18 mouse cellular contexts compared by ENCODE assay signal in the genomic region with DNA sequence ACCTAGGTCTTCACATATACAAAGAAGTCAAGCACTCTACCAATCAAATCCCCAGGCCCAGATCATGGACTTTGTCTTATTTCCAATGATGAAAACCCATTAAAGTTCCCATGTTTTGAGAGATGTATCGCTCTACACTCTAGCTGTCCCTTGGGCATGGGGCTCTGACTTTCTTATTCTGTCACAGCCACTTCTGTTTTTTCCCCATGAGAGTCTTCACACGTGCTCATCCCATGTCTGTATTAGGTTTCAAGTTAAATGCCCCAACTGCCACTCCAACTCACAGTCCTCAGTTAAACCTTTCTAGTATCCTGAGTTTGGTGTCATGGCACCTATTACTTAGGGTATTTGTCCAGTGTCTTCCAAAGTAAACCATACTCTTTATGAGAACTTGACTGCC.
"Had no signal": no experiment of that assay in that cellular context is flagged by ENCODE, and none has a peak within 500 bp of the region (broad histone marks: within the 10 kb centered on the region; RNA-seq: fewer than 3 reads in every experiment).

No protein-coding gene starts in this region.

- DNase-seq: kidney, adult 2 months; kidney, postnatal 36 days; liver; right cerebral cortex, postnatal 4 days; thymus, postnatal 25 days had no signal

- H3K9ac ChIP-seq: limb, embryonic 13.5 days; liver, embryonic 12.5 days; liver, embryonic 15.5 days; lung, embryonic 15.5 days; midbrain, embryonic 13.5 days; neural tube, embryonic 13.5 days had no signal

- H3K4me1 ChIP-seq: limb, embryonic 10.5 days; liver, embryonic 12.5 days; liver, embryonic 15.5 days; lung, embryonic 15.5 days; neural tube, embryonic 13.5 days had no signal

- ATAC-seq: intestine, postnatal 0 days; liver, embryonic 12.5 days; midbrain, embryonic 13.5 days; midbrain, embryonic 16.5 days had no signal

- H3K4me3 ChIP-seq: limb, embryonic 10.5 days; limb, embryonic 13.5 days; liver, embryonic 12.5 days; liver, embryonic 15.5 days; lung, embryonic 15.5 days; megakaryocyte, embryonic 14.5 days; midbrain, embryonic 10.5 days; midbrain, embryonic 13.5 days; myocyte; neural tube, embryonic 13.5 days had no signal

- H3K27me3 ChIP-seq: limb, embryonic 13.5 days; liver, embryonic 12.5 days; liver, embryonic 15.5 days; lung, embryonic 15.5 days; midbrain, embryonic 13.5 days; neural tube, embryonic 13.5 days had no signal

- H3K27ac ChIP-seq: kidney, postnatal 0 days; limb, embryonic 10.5 days; limb, embryonic 13.5 days; liver, embryonic 12.5 days; liver, embryonic 15.5 days; lung, embryonic 15.5 days; midbrain, embryonic 10.5 days; midbrain, embryonic 13.5 days; neural tube, embryonic 13.5 days had no signal

- H3K36me3 ChIP-seq: limb, embryonic 10.5 days; limb, embryonic 13.5 days; liver, embryonic 12.5 days; liver, embryonic 15.5 days; lung, embryonic 15.5 days; midbrain, embryonic 10.5 days; midbrain, embryonic 13.5 days; neural tube, embryonic 13.5 days had no signal

- H3K9me3 ChIP-seq: limb, embryonic 10.5 days; liver, embryonic 12.5 days; liver, embryonic 15.5 days; lung, embryonic 15.5 days; midbrain, embryonic 10.5 days; midbrain, embryonic 13.5 days had no signal

- H3K4me2 ChIP-seq: limb, embryonic 13.5 days; liver, embryonic 12.5 days; liver, embryonic 15.5 days; lung, embryonic 15.5 days; midbrain, embryonic 13.5 days; neural tube, embryonic 13.5 days had no signal
